Mouse (Mus musculus): ENCODE data around the gene Hist2h2be. TPM values are rescaled to one million over a fixed set of nuclear protein-coding genes. Genes with fewer than 3 reads are reported as not detected.

The Hist2h2be gene
- polyA plus RNA-seq, 1 experiment from 2014 or later: 5.9 TPM

DNA sequence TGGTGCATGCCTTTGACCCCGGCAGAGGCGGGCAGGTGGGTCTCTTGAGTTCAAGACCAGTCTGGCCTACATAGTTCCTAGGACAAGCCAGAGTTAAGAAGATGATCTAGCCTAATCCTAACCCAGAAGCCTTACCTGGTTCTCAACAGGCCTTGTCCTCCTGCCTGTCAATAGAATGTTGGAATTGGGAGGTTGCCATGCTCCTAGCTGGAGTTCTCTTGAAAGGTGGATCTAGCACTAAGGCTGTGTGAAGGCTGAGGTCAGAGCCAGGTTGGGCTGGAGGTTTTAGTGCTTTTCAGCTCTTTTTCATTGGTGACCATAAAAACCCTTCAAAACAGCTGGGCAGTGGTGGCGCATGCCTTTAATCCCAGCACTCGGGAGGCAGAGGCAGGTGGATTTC lies 42.5 kb upstream of the Hist2h2be start:
- no peak for TF ChIP-seq CTCF (IDR thresholded peaks at IDR 0.05; ENCODE audit: low read depth)
- DNase-seq (no peak), ATAC-seq (ENCODE audit: insufficient read depth) (no peak)
- 0 out of 2 replicates have a peak, but pooled peaks cover 8% of the 10 kb centered on the region for H3K4me1 ChIP-seq (ENCODE audit: insufficient read depth)
- H3K9ac ChIP-seq: no peak overlapping the region
- no peaks in the 10 kb centered on the region for H3K27me3 ChIP-seq (ENCODE audit: insufficient read depth, low read length)
- H3K4me2 ChIP-seq: no peak overlapping the region
- H3K4me3 ChIP-seq (ENCODE audit: low read depth, low read length): no peak overlapping the region
- peaks cover 47% of the 10 kb centered on the region for H3K36me3 ChIP-seq (ENCODE audit: insufficient read depth)
- H3K9me3 ChIP-seq (ENCODE audit: low read depth, low read length): no peaks in the 10 kb centered on the region
- no peak overlapping the region for H3K27ac ChIP-seq (ENCODE audit: low read depth)
- WGBS: 86% methylated on average over 4 of the region's 4 CpGs

DNA sequence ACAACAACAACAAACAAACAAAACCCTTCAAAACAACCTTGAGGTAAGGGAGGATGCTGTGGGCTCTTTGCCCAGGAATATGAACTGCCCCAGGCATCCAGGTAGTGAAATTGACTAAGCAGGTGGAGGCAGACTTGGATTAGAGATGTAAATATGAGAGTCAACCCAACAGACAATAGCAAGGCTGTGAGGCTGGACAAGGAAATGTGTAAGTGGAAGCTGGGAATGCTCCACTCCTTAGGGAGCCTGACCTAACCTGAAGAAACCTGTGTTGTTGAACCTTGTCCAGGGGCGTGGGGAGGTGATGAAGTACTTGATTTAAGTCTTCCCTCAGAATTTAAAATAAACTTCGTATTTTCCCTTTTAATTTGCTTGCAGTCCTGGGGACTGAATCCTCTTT lies 42.0 kb upstream of the Hist2h2be start:
- Histone ChIP-seq H3K9me3 (ENCODE audit: low read depth, low read length) (no peaks in the 10 kb centered on the region), H3K36me3 (ENCODE audit: insufficient read depth) (peaks cover 45% of the 10 kb centered on the region), H3K27ac (ENCODE audit: low read depth) (no peak overlapping the region), H3K4me3 (ENCODE audit: low read depth, low read length) (no peak overlapping the region), H3K27me3 (ENCODE audit: insufficient read depth, low read length) (no peaks in the 10 kb centered on the region), H3K9ac (no peak overlapping the region), H3K4me2 (no peak overlapping the region), H3K4me1 (ENCODE audit: insufficient read depth) (0 out of 2 replicates have a peak, but pooled peaks cover 8% of the 10 kb centered on the region)
- no peak for DNase-seq
- WGBS: 74% methylated on average over 2 of the region's 2 CpGs
- ATAC-seq (ENCODE audit: insufficient read depth): no peak
- no peak for TF ChIP-seq CTCF (IDR thresholded peaks at IDR 0.05; ENCODE audit: low read depth)

DNA sequence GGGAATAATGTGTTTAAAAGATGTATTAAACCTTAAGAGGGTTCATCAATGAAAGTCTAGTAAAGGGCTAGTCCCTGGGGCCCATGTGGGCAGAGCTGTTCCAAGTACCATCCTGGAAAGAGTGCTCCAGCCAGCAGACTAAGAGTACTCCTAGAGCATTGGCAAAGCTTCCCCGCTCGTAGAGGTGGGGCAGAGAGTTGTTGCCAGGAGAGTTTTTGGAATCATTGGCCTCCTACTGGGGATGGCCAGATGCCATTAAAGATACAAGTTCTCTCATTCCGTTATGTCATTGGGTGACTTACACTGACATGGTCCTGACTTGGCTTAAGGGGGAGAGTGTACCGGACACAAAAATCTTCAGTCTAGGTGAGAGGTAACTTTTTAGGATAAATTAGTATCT lies 41.4 kb upstream of the Hist2h2be start:
- DNase-seq: no peak
- no peak overlapping the region for H3K4me2 ChIP-seq
- WGBS: 54% methylated on average over 4 of the region's 4 CpGs
- TF ChIP-seq CTCF (IDR thresholded peaks at IDR 0.05; ENCODE audit: low read depth): no peak
- no peak overlapping the region for H3K27ac ChIP-seq (ENCODE audit: low read depth)
- H3K36me3 ChIP-seq (ENCODE audit: insufficient read depth): peaks cover 39% of the 10 kb centered on the region
- H3K27me3 ChIP-seq (ENCODE audit: insufficient read depth, low read length): no peaks in the 10 kb centered on the region
- H3K9me3 ChIP-seq (ENCODE audit: low read depth, low read length): no peaks in the 10 kb centered on the region
- 0 out of 2 replicates have a peak, but pooled peaks cover 8% of the 10 kb centered on the region for H3K4me1 ChIP-seq (ENCODE audit: insufficient read depth)
- no peak overlapping the region for H3K9ac ChIP-seq
- H3K4me3 ChIP-seq (ENCODE audit: low read depth, low read length): no peak overlapping the region
- ATAC-seq (ENCODE audit: insufficient read depth): no peak

DNA sequence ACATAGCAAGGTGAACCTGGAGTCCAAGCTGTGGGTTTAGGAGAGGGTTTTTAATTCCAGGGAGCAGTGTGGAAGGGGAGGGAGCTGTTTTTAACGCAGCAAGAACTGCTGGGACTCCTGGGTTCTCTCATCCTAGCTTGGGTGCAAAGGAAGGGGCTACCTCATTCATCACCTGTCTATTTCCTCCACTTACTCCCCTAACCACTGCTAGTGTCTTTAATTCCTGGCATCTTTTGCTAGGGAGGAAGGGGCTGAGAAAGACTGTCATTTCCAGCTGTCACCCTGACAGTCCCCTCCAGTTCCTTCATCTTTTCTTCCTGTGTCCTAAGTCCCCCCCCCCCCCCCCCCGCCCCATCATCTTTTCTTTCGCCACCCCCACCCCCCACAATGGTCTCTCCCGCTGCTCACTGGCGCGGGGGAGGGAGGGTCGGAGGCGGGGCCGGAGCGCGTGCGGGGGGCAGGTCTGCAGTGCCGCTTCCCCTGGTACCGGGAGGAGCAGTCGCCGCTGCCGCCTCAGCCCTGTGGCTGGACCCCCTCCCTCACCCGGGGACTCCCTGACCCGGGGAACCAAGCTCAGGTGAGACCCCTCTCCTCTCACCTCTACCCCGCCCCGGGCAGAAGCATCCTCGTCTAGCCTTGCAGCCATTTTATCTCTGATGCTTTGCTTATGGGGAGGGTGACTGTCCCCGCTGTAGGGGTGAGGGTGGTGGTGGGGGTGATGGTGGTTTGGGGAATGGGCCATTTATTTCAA lies 40.0 kb upstream of the Hist2h2be start, which contains the start of gene Sv2a:
Gene Sv2a, plus strand, starts transcription at position 425 of the 751 bp plus-strand sequence.
- H3K36me3 ChIP-seq (ENCODE audit: insufficient read depth): peaks cover 25% of the 10 kb centered on the region
- ATAC-seq (ENCODE audit: insufficient read depth) (0 out of 2 replicates have a peak, but pooled peaks have one; percentile 23), DNase-seq (peak; percentile 45)
- no peak for TF ChIP-seq CTCF (IDR thresholded peaks at IDR 0.05; ENCODE audit: low read depth)
- H3K4me1 ChIP-seq (ENCODE audit: insufficient read depth): 0 out of 2 replicates have a peak, but pooled peaks cover 8% of the 10 kb centered on the region
- no peak within 1 kb of the TSS for H3K27ac ChIP-seq (ENCODE audit: low read depth)
- H3K9ac ChIP-seq: peak within 1 kb of the TSS; percentile 66
- H3K9me3 ChIP-seq (ENCODE audit: low read depth, low read length): no peaks in the 10 kb centered on the region
- H3K4me3 ChIP-seq (ENCODE audit: low read depth, low read length): peak within 1 kb of the TSS; percentile 51
- H3K4me2 ChIP-seq: peak within 1 kb of the TSS; percentile 79
- H3K27me3 ChIP-seq (ENCODE audit: insufficient read depth, low read length): no peaks in the 10 kb centered on the region
- under 1% methylated on average over 19 of the region's 23 CpGs for WGBS

DNA sequence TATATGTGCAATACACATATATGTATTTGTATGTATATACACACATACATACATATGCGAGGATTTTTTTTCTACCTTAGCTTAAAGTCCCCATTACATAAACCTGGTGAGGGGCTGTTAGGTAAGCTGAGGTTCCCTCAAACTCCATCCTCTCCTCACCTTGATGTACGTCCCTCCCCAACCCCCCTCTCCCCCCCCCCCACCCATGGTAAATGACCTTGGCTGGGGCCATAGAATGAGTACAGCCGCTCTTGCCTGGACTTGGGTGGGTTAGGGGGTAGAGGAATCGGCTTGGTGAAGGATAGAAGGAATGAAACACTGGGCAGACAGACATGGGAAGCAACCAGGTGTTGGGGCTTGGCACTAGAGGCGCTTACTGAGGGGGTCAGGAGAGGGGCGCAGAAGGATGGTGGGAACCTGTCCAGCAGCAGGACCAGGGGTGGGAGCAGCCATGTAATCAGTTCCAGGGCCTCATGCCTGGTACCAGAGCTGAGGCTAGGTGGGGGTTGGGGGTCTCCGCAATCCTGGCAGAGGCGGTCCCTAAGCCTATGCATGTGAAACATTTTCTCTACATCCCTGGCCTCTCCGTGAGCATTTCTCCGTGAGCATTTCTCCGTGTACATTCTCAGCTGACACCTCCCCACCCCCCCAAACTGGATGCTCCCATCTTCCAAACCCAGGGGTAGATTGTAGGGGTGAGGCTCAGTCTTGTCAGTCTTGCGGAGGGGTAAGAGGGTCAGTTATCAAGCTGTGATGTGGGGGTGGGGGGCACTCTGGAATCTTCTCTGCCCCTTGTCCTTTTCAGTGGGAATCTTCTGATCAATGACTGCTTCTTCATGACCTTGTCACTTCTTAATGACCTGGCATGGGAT lies 39.2 kb upstream of the Hist2h2be start:
- H3K36me3 ChIP-seq (ENCODE audit: insufficient read depth): peaks cover 16% of the 10 kb centered on the region
- 25% methylated on average over 11 of the region's 12 CpGs for WGBS
- ATAC-seq (ENCODE audit: insufficient read depth) (peak; percentile 29), DNase-seq (no peak)
- peak overlapping the region; percentile 51 for H3K4me3 ChIP-seq (ENCODE audit: low read depth, low read length)
- peak overlapping the region; percentile 79 for H3K4me2 ChIP-seq
- TF ChIP-seq CTCF (IDR thresholded peaks at IDR 0.05; ENCODE audit: low read depth): no peak
- no peaks in the 10 kb centered on the region for H3K9me3 ChIP-seq (ENCODE audit: low read depth, low read length)
- 0 out of 2 replicates have a peak, but pooled peaks cover 8% of the 10 kb centered on the region for H3K4me1 ChIP-seq (ENCODE audit: insufficient read depth)
- H3K27ac ChIP-seq (ENCODE audit: low read depth): no peak overlapping the region
- H3K9ac ChIP-seq: peak overlapping the region; percentile 66
- H3K27me3 ChIP-seq (ENCODE audit: insufficient read depth, low read length): no peaks in the 10 kb centered on the region

DNA sequence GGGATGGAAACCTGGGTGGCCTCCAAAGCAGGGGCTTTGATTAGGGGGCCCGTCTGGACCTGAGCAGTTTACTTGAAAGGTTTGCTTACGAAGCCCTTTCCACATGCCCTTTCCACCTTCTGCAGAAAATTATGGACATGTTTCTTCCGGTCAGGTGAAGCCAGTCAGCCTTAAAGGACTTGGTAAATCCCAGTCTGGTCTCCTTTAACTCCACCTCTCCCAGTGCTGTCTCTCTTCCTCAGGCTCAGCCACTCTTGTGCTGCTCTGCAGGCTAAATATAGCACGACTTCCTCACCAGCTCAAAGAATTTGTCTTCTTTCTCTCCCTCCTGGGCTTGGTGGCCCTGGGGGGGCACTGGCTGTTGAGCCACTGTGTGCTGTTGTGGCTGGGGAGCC lies 38.5 kb upstream of the Hist2h2be start:
- 19% methylated on average over 4 of the region's 4 CpGs for WGBS
- Histone ChIP-seq H3K4me2 (peak overlapping the region; percentile 79), H3K9me3 (ENCODE audit: low read depth, low read length) (no peaks in the 10 kb centered on the region), H3K27me3 (ENCODE audit: insufficient read depth, low read length) (no peaks in the 10 kb centered on the region), H3K9ac (0 out of 2 replicates have a peak overlapping the region, but pooled peaks have one; percentile 66), H3K4me1 (ENCODE audit: insufficient read depth) (0 out of 2 replicates have a peak, but pooled peaks cover 8% of the 10 kb centered on the region), H3K36me3 (ENCODE audit: insufficient read depth) (peaks cover 12% of the 10 kb centered on the region), H3K27ac (ENCODE audit: low read depth) (no peak overlapping the region), H3K4me3 (ENCODE audit: low read depth, low read length) (0 out of 2 replicates have a peak overlapping the region, but pooled peaks have one; percentile 51)
- ATAC-seq (ENCODE audit: insufficient read depth): no peak
- peak; percentile 24 for DNase-seq
- TF ChIP-seq CTCF (IDR thresholded peaks at IDR 0.05; ENCODE audit: low read depth): no peak

All from lung, embryonic 14.5 days (tissue).